8 mouse cellular contexts compared by ENCODE assay signal in genomic region chr8:80853622-80854021, GRCm38 (mm10). TPM values are rescaled to one million over a fixed set of nuclear protein-coding genes. Genes with fewer than 3 reads are reported as not detected.
DNase-seq lines count a peak whose midpoint lies in the region; ATAC-seq and TF ChIP-seq lines count a peak whose summit lies in the region.

No protein-coding gene starts in this region.

- peak overlapping the region; percentile 59 for H3K4me2 ChIP-seq in heart, embryonic 13.5 days
- peak overlapping the region; percentile 38 for H3K4me2 ChIP-seq in lung, postnatal 0 days (replicated peaks; ENCODE audit: low read depth, low read length)
- H3K4me2 ChIP-seq in intestine, embryonic 16.5 days (ENCODE audit: low read depth, low read length): peak overlapping the region; percentile 50
- H3K4me2 ChIP-seq in stomach, postnatal 0 days (replicated peaks; ENCODE audit: low read depth): peak overlapping the region; percentile 52
- H3K4me2 ChIP-seq in hindbrain, embryonic 14.5 days (replicated peaks): no peak overlapping the region

- TF ChIP-seq CTCF in lung, postnatal 0 days (IDR thresholded peaks at IDR 0.05): no peak
- TF ChIP-seq CTCF in lung, adult 2 months (IDR thresholded peaks at IDR 0.05; ENCODE audit: insufficient read depth, low read length): no peak
- no peak for TF ChIP-seq CTCF in stomach, postnatal 0 days (IDR thresholded peaks at IDR 0.05; ENCODE audit: low read depth)

- peaks cover 86% of the 10 kb centered on the region for H3K4me1 ChIP-seq in heart, embryonic 13.5 days
- H3K4me1 ChIP-seq in lung, postnatal 0 days (ENCODE audit: insufficient read depth, low read depth, low read length): peaks cover 9% of the 10 kb centered on the region
- peaks cover 13% of the 10 kb centered on the region for H3K4me1 ChIP-seq in lung, adult 2 months (ENCODE audit: control insufficient read depth, insufficient read depth, low read length)
- H3K4me1 ChIP-seq in intestine, embryonic 16.5 days (ENCODE audit: control insufficient read depth, insufficient read depth, low read length): peaks cover 45% of the 10 kb centered on the region
- H3K4me1 ChIP-seq in stomach, postnatal 0 days (replicated peaks; ENCODE audit: control insufficient read depth, insufficient read depth): peaks cover 4% of the 10 kb centered on the region; the same call in 1 of the 2 replicates
- H3K4me1 ChIP-seq in hindbrain, embryonic 14.5 days (replicated peaks; ENCODE audit: control insufficient read depth, insufficient read depth, low read length): peaks cover 6% of the 10 kb centered on the region; the same call in 1 of the 2 replicates

- H3K9me3 ChIP-seq in heart, embryonic 13.5 days: no peaks in the 10 kb centered on the region; the same call in 1 of the 2 replicates
- no peaks in the 10 kb centered on the region for H3K9me3 ChIP-seq in lung, postnatal 0 days (ENCODE audit: low read length)
- no peaks in the 10 kb centered on the region for H3K9me3 ChIP-seq in intestine, embryonic 16.5 days (ENCODE audit: control insufficient read depth, low read length)
- no peaks in the 10 kb centered on the region for H3K9me3 ChIP-seq in stomach, postnatal 0 days (ENCODE audit: control insufficient read depth, low read length)
- no peaks in the 10 kb centered on the region for H3K9me3 ChIP-seq in hindbrain, embryonic 14.5 days (ENCODE audit: control insufficient read depth, low read length)

- DNase-seq in heart, postnatal 36 days: no peak
- no peak for DNase-seq in lung, postnatal 0 days (ENCODE audit: low spot score)
- DNase-seq in lung, adult 2 months: no peak
- DNase-seq in stomach, postnatal 0 days (ENCODE audit: low spot score): peak; percentile 64
- no peak for DNase-seq in layer of hippocampus, adult 9-11 months
- DNase-seq in hindbrain, embryonic 14.5 days (ENCODE audit: low spot score): no peak

- peak overlapping the region; percentile 13; the same call in 1 of the 2 replicates for H3K4me3 ChIP-seq in heart, embryonic 13.5 days
- H3K4me3 ChIP-seq in lung, postnatal 0 days (ENCODE audit: low read depth, low read length): 0 out of 2 replicates have a peak overlapping the region, but pooled peaks have one; percentile 5
- H3K4me3 ChIP-seq in lung, adult 2 months (replicated peaks; ENCODE audit: extremely low read depth, low read depth, low read length): no peak overlapping the region
- 0 out of 2 replicates have a peak overlapping the region, but pooled peaks have one; percentile 6 for H3K4me3 ChIP-seq in intestine, embryonic 16.5 days (ENCODE audit: low read length)
- H3K4me3 ChIP-seq in stomach, postnatal 0 days (ENCODE audit: low read depth, low read length): no peak overlapping the region
- H3K4me3 ChIP-seq in hindbrain, embryonic 14.5 days (replicated peaks; ENCODE audit: low read length): no peak overlapping the region

- no peaks in the 10 kb centered on the region for H3K27me3 ChIP-seq in heart, embryonic 13.5 days (replicated peaks)
- no peaks in the 10 kb centered on the region for H3K27me3 ChIP-seq in lung, postnatal 0 days (replicated peaks; ENCODE audit: insufficient read depth, low read length)
- H3K27me3 ChIP-seq in intestine, embryonic 16.5 days (replicated peaks; ENCODE audit: control insufficient read depth, insufficient read depth, low read length): no peaks in the 10 kb centered on the region
- H3K27me3 ChIP-seq in stomach, postnatal 0 days (ENCODE audit: control insufficient read depth, insufficient read depth, low read length): no peaks in the 10 kb centered on the region
- no peaks in the 10 kb centered on the region for H3K27me3 ChIP-seq in hindbrain, embryonic 14.5 days (ENCODE audit: control insufficient read depth, insufficient read depth, low read length)

- ATAC-seq in heart, embryonic 13.5 days (ENCODE audit: extremely low read depth, insufficient number of reproducible peaks, low FRiP score, low TSS enrichment): no peak
- ATAC-seq in lung, postnatal 0 days: peak; percentile 29
- ATAC-seq in intestine, embryonic 16.5 days: peak; percentile 63
- peak; percentile 24; the same call in 1 of the 2 replicates for ATAC-seq in stomach, postnatal 0 days (ENCODE audit: low FRiP score, low TSS enrichment)
- ATAC-seq in hindbrain, embryonic 14.5 days (ENCODE audit: low FRiP score): no peak

- no peak for TF ChIP-seq EP300 in lung, postnatal 0 days (IDR thresholded peaks at IDR 0.05)
- no peak for TF ChIP-seq EP300 in stomach, postnatal 0 days (optimal IDR thresholded peaks at IDR 0.05)

- H3K36me3 ChIP-seq in heart, embryonic 13.5 days: peaks cover 8% of the 10 kb centered on the region
- no peaks in the 10 kb centered on the region for H3K36me3 ChIP-seq in lung, postnatal 0 days (ENCODE audit: insufficient read depth, low read length)
- H3K36me3 ChIP-seq in intestine, embryonic 16.5 days (ENCODE audit: control insufficient read depth, insufficient read depth, low read length): no peaks in the 10 kb centered on the region
- H3K36me3 ChIP-seq in stomach, postnatal 0 days (ENCODE audit: control insufficient read depth, insufficient read depth, low read length): no peaks in the 10 kb centered on the region
- H3K36me3 ChIP-seq in hindbrain, embryonic 14.5 days (replicated peaks; ENCODE audit: control insufficient read depth, insufficient read depth): no peaks in the 10 kb centered on the region

- intact Hi-C loops in heart, postnatal 36 days (cut with DNase I): no loop called here

- peak overlapping the region; percentile 78 for H3K27ac ChIP-seq in heart, embryonic 13.5 days (replicated peaks)
- H3K27ac ChIP-seq in lung, postnatal 0 days (ENCODE audit: low read length): peak overlapping the region; percentile 78
- peak overlapping the region; percentile 82 for H3K27ac ChIP-seq in intestine, embryonic 16.5 days (ENCODE audit: low read length)
- peak overlapping the region; percentile 93 for H3K27ac ChIP-seq in stomach, postnatal 0 days (replicated peaks)
- no peak overlapping the region for H3K27ac ChIP-seq in hindbrain, embryonic 14.5 days

- TF ChIP-seq POLR2A in lung, adult 2 months (IDR thresholded peaks at IDR 0.05; ENCODE audit: borderline replicate concordance, extremely low read depth, low read depth, low read length): no peak

- peak overlapping the region; percentile 53 for H3K9ac ChIP-seq in heart, embryonic 13.5 days
- H3K9ac ChIP-seq in lung, postnatal 0 days (replicated peaks; ENCODE audit: low read depth): no peak overlapping the region
- peak overlapping the region; percentile 20; the same call in 1 of the 2 replicates for H3K9ac ChIP-seq in intestine, embryonic 16.5 days (ENCODE audit: low read depth, low read length)
- no peak overlapping the region for H3K9ac ChIP-seq in stomach, postnatal 0 days (ENCODE audit: low read length)
- no peak overlapping the region for H3K9ac ChIP-seq in hindbrain, embryonic 14.5 days

- WGBS in heart, embryonic 13.5 days: 30% methylated on average over 13 of the region's 13 CpGs
- 51% methylated on average over 13 of the region's 13 CpGs for WGBS in lung, postnatal 0 days
- WGBS in lung, adult 2 months: 47% methylated on average over 13 of the region's 13 CpGs
- 43% methylated on average over 13 of the region's 13 CpGs for WGBS in intestine, embryonic 16.5 days
- WGBS in stomach, postnatal 0 days: 36% methylated on average over 13 of the region's 13 CpGs
- 73% methylated on average over 13 of the region's 13 CpGs for WGBS in hindbrain, embryonic 14.5 days

RNA-seq across cellular contexts. Expression of gene Gab1, which starts 26.7 kb away (rescaled TPM):
- 26.6 and 28.8 TPM in 2 replicates for polyA plus RNA-seq in heart, embryonic 13.5 days (2015; fragmentation: Nextera tagmentation; extraction: Ambion mirVana)
- total RNA-seq in heart, postnatal 36 days (2021): 10 to 100 TPM; 36.7 to 43.6 TPM
- polyA plus RNA-seq in lung, postnatal 0 days (2015; fragmentation: Nextera tagmentation; extraction: Ambion mirVana): 16.9 and 18.9 TPM in 2 replicates
- 36.2 and 49.5 TPM in 2 replicates for polyA plus RNA-seq in lung, adult 2 months (2012; rRNA removed)
- polyA plus RNA-seq in intestine, embryonic 16.5 days (2015; fragmentation: Nextera tagmentation; extraction: Ambion mirVana): 9.0 and 10.5 TPM in 2 replicates
- polyA plus RNA-seq in stomach, postnatal 0 days (2015; fragmentation: Nextera tagmentation; extraction: Ambion mirVana): 7.3 and 8.3 TPM in 2 replicates
- 16.3 and 16.6 TPM in 2 replicates for polyA plus RNA-seq in hindbrain, embryonic 14.5 days (2014; fragmentation: Nextera tagmentation; extraction: Ambion mirVana)

Comparison
In these comparisons a context has a peak if more than half of its experiments do, and no peak if none do; other contexts are left out.
1. H3K4me3 ChIP-seq: peak in heart, embryonic 13.5 days (single experiment), lung, postnatal 0 days (single experiment) and intestine, embryonic 16.5 days (single experiment); none in lung, adult 2 months (single experiment), stomach, postnatal 0 days (single experiment) and hindbrain, embryonic 14.5 days (single experiment).
2. ATAC-seq: peak in lung, postnatal 0 days (single experiment), intestine, embryonic 16.5 days (single experiment) and stomach, postnatal 0 days (single experiment); none in heart, embryonic 13.5 days (single experiment) and hindbrain, embryonic 14.5 days (single experiment).
3. H3K9ac ChIP-seq: peak in heart, embryonic 13.5 days (single experiment) and intestine, embryonic 16.5 days (single experiment); none in lung, postnatal 0 days (single experiment), stomach, postnatal 0 days (single experiment) and hindbrain, embryonic 14.5 days (single experiment).